Mouse (Mus musculus) thymus, adult 2 months (tissue): ENCODE results near the gene Cox19.

ENCODE experiments used
- CTCF ChIP-seq: fragments of 200-500 bp; IDR thresholded peaks from 2 replicates; pipeline ENCODE4 v1.5.1; 2012; ENCODE audit warnings: mild to moderate bottlenecking, control low read depth, low read length, moderate library complexity, borderline replicate concordance; ENCODE audit not compliant: control insufficient read depth, poor library complexity, insufficient read depth; ENCODE audit errors: extremely low read depth
- POLR2A ChIP-seq: fragments of 200-500 bp; IDR thresholded peaks from 2 replicates; pipeline ENCODE4 v1.6.1; 2012; ENCODE audit warnings: mild to moderate bottlenecking, low read length, control low read depth, moderate library complexity; ENCODE audit not compliant: control insufficient read depth, poor library complexity, insufficient read depth; ENCODE audit errors: extremely low read depth

DNA sequence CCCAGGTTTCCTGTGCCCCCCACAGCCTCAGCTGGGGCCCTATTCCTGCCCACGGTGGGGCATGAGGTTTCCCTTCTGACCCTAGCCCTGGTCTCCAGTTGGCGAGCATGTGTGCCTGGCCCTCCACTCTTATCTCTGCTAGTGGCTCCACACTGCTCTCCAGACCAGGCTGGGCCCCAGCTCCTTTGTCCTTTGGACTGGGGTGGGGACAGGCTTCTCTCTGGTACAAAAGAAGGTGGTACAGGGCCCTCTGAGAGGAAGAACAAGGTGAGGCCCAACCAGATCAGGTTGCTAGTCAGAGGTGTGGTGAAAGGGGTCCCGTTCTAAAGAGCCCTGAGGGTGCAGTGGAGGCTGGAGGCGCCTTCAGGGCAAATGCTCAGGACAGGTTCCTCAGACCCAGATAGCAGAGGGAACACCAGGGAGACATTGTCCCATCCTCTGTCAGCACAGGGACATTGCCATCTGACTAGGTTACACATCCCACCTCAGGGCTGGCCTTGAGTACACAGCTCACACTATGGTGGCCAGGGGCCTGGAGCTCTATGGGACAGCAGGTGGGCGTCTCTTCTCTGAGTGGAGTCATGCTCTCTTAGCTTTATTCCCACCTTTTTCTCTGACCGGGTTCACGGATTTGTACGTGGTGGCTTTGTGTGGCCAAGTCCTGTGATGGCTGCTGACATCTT, 18.5 kb downstream of the Cox19 start:
- TF ChIP-seq CTCF (no peak), POLR2A (no peak)
